Mouse (Mus musculus) kidney, postnatal 0 days (tissue): ENCODE data around the gene Cpb2. TPM values are rescaled to one million over a fixed set of nuclear protein-coding genes. Genes with fewer than 3 reads are reported as not detected.

ENCODE experiments used
- ATAC-seq: fragments of 200-750 bp; cut with Nextera tagmentation; replicated peaks from 2 replicates; pipeline ENCODE4 v1.8.0; 2017; ENCODE audit warnings: low read depth, moderate number of reproducible peaks, moderate TSS enrichment, moderate library complexity; ENCODE audit not compliant: low FRiP score
- DNase-seq: peaks from one replicate; pipeline ENCODE4 v3.0.0-alpha.2; 2016; ENCODE audit warnings: low spot score
- H3K27ac ChIP-seq: fragments of 300-500 bp; sonication (generic); 2 replicates; pipeline ENCODE4 v1.5.1; 2014; ENCODE audit warnings: mild to moderate bottlenecking
- H3K27me3 ChIP-seq: fragments of 300-500 bp; sonication (generic); 2 replicates; pipeline ENCODE4 v1.6.1; 2014; ENCODE audit warnings: low read length, mixed read lengths; ENCODE audit not compliant: insufficient read depth
- H3K36me3 ChIP-seq: fragments of 300-500 bp; sonication (generic); 2 replicates; pipeline ENCODE4 v1.6.1; 2014; ENCODE audit warnings: low read length, mixed read lengths; ENCODE audit not compliant: insufficient read depth
- H3K4me1 ChIP-seq: fragments of 300-500 bp; sonication (generic); replicated peaks from 2 replicates; pipeline ENCODE4 v1.6.1; 2014; ENCODE audit warnings: antibody characterized with exemption, low read length, mixed read lengths; ENCODE audit not compliant: insufficient read depth
- H3K4me2 ChIP-seq: fragments of 300-500 bp; sonication (generic); 2 replicates; pipeline ENCODE4 v1.6.1; 2014; ENCODE audit warnings: mild to moderate bottlenecking, low read length, moderate library complexity, mixed read lengths
- H3K4me3 ChIP-seq: fragments of 300-500 bp; sonication (generic); replicated peaks from 2 replicates; pipeline ENCODE4 v1.5.1; 2014; ENCODE audit warnings: low read depth, low read length
- H3K9ac ChIP-seq: fragments of 300-500 bp; sonication (generic); 2 replicates; pipeline ENCODE4 v1.6.1; 2014; ENCODE audit warnings: low read depth, low read length
- H3K9me3 ChIP-seq: fragments of 300-500 bp; sonication (generic); replicated peaks from 2 replicates; pipeline ENCODE4 v1.6.1; 2016; ENCODE audit warnings: low read length, inconsistent platforms, mixed read lengths
- CTCF ChIP-seq: IDR thresholded peaks from 2 replicates; pipeline ENCODE4 v1.5.1; 2016; ENCODE audit warnings: antibody characterized with exemption, low read depth, mild to moderate bottlenecking, moderate library complexity
- WGBS: fragments of 180-500 bp; shearing (Covaris S2); extraction: QIAGEN DNeasy Blood & Tissue Kit; methylation state at CpG from one replicate; pipeline ENCODE4 v1.1.7; 2014; 5-methylcytosine and 5-hydroxymethylcytosine counted together
- polyA plus RNA-seq: library from polyadenylated mRNA; unstranded; fragments of >200 nt; fragmentation: Nextera tagmentation; extraction: Ambion mirVana; gene quantifications from 2 replicates; pipeline ENCODE4 v1.2.1, GENCODE M21; 2015

Gene Cpb2
- polyA plus RNA-seq, 1 experiment from 2014 or later, result 23.6 TPM

DNA sequence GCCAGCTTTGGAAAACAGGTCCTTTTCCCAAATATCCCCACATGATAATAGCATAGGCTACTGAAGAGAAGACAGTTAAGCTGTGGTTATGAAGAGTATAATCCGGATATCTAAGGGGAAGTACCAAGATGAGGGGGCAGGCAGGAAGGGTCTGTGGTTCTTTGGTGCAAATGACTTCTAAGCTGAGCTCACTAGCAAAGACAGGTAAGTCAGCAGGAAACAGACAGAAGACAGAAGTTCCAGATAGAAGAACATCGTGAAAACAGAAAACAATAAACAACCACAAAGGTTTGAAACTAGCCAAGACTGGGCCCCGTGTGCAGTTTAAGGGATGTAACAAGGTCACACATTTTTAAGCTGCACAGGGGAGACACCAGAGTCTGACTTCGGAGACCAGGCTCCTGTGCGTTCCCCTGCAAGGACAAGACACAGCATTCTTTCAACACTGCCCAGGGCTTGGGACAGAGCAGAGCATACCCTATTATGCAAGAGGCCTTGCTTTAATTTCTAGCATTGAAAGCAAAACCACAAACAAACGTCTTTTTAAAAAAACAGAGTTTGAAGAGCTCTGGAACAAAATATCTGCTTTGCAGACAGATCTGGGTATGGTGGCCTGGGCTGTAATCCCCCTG lies 14.5 kb upstream of the Cpb2 start:
- H3K4me2 ChIP-seq, result no peak overlapping the region
- H3K36me3 ChIP-seq, result no peaks in the 10 kb centered on the region
- no peak overlapping the region for H3K9ac ChIP-seq
- ATAC-seq (no peak), DNase-seq (no peak)
- no peaks in the 10 kb centered on the region for H3K4me1 ChIP-seq
- H3K9me3 ChIP-seq, result no peaks in the 10 kb centered on the region
- TF ChIP-seq CTCF, result no peak
- H3K4me3 ChIP-seq, result no peak overlapping the region
- no peak overlapping the region for H3K27ac ChIP-seq
- WGBS, result 74% methylated on average over 6 of the region's 6 CpGs
- H3K27me3 ChIP-seq, result no peaks in the 10 kb centered on the region

DNA sequence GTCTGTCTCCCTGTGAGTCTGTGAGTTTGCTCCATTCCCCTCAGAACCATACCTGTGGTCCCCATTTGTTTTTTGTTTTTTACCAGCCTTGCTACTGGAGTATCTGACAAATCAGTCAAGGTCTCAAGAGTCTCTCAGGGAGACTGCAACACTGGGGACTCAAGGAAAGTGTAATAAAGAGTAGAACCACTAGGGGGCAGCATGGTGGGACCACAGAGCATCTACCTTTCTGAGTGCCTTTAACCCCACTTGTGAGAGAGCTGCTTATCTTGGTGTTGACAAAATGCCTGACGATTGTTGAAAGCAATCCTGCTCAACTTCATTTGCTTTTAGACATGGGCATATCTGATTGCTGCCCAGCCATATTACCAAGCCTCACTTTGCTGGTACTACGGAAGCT lies 12.3 kb upstream of the Cpb2 start:
- ATAC-seq, result no peak
- Histone ChIP-seq H3K27me3 (no peaks in the 10 kb centered on the region), H3K9me3 (no peaks in the 10 kb centered on the region), H3K4me1 (no peaks in the 10 kb centered on the region), H3K27ac (no peak overlapping the region), H3K4me2 (no peak overlapping the region), H3K9ac (no peak overlapping the region), H3K36me3 (no peaks in the 10 kb centered on the region), H3K4me3 (no peak overlapping the region)
- peak; percentile 33 for DNase-seq
- peak; percentile 69 for TF ChIP-seq CTCF
- 64% methylated on average over 2 of the region's 2 CpGs for WGBS

DNA sequence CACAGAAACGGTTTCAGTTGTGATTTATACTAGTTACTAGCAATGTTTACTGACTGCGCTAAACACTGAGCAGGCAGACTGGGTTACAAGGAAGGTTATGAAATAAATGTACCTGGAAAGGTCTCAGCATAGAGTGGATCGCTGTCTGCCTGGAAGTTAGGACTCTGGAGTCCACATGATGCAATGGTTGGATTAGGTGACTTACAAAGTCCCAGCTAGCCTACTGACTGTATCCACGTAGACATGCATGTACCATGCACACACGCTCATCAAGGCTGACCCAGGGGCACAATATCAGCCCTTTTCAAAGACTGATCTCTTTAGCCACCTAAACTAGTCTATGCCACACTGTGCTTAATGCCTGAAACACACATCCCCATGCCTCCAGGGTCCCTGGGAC lies 9.0 kb upstream of the Cpb2 start:
- DNase-seq, result no peak
- Histone ChIP-seq H3K4me1 (no peaks in the 10 kb centered on the region), H3K27me3 (no peaks in the 10 kb centered on the region), H3K9me3 (no peaks in the 10 kb centered on the region), H3K27ac (no peak overlapping the region), H3K36me3 (no peaks in the 10 kb centered on the region), H3K4me3 (no peak overlapping the region), H3K4me2 (no peak overlapping the region), H3K9ac (no peak overlapping the region)
- WGBS, result 92% methylated on average over 5 of the region's 5 CpGs
- TF ChIP-seq CTCF, result no peak
- no peak for ATAC-seq

DNA sequence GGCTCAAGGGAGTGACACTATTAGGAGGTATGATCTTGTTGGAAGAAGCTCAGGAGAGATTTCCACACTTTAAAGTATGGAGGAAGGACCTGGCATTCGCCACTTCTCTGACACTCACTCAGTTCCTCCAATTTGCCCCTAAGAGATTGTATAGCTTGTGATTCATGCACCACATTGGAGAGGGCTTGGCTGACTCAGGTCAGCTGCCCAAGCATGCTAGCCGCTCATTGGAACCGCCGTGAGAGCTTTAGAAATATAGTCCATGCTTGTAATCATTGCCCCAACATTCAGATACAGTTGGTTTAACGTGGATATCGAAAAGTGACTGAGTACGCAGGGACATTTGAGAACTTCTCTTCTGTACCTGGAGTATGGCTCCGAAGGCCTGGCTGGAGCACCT lies 6.5 kb upstream of the Cpb2 start:
- Histone ChIP-seq H3K9ac (no peak overlapping the region), H3K4me2 (peak overlapping the region; percentile 34), H3K27ac (peak overlapping the region; percentile 16; the same call in 1 of the 2 replicates), H3K9me3 (no peaks in the 10 kb centered on the region), H3K4me3 (no peak overlapping the region), H3K36me3 (no peaks in the 10 kb centered on the region), H3K27me3 (no peaks in the 10 kb centered on the region), H3K4me1 (no peaks in the 10 kb centered on the region)
- DNase-seq, result no peak
- ATAC-seq, result no peak
- no peak for TF ChIP-seq CTCF
- 59% methylated on average over 8 of the region's 8 CpGs for WGBS

DNA sequence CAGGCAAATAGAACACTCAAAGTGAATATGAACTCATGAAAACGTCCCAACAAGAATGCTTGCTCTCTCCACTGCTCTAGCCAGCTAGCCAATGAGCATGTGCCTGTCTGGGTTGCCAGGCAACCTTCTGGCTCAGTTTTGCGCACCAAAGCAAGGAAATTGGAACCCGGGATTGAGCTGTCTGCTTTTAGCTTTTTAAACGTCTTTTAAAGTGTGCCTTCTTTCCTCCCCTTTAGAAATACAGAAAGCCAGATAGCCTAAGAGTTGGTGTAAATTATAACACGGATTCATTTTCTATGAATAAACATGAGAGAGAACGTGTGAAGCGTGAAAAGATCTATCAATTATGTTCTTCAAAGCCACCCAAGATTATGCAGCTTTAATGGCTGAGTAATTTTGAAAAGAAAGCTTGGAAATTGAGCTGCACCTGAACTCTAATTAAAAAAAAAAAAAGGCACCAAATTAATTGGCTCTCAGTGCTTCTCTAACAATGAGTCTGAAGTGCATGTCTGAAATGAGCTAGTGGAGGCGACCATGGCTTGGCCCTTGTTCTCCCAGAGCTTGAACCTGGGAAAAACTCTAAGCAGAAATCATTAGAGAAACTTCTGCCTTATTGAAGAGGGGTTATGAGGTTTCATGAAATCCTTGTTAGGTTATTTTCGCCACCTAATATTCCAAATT lies 6.0 kb upstream of the Cpb2 start:
- Histone ChIP-seq H3K36me3 (no peaks in the 10 kb centered on the region), H3K9ac (no peak overlapping the region), H3K27ac (no peak overlapping the region; the same call in 1 of the 2 replicates), H3K9me3 (no peaks in the 10 kb centered on the region), H3K4me3 (no peak overlapping the region), H3K4me1 (no peaks in the 10 kb centered on the region), H3K27me3 (no peaks in the 10 kb centered on the region), H3K4me2 (peak overlapping the region; percentile 34)
- 0 out of 2 replicates have a peak, but pooled peaks have one; percentile 40 for ATAC-seq
- 37% methylated on average over 9 of the region's 9 CpGs for WGBS
- TF ChIP-seq CTCF, result no peak
- peak; percentile 17 for DNase-seq

DNA sequence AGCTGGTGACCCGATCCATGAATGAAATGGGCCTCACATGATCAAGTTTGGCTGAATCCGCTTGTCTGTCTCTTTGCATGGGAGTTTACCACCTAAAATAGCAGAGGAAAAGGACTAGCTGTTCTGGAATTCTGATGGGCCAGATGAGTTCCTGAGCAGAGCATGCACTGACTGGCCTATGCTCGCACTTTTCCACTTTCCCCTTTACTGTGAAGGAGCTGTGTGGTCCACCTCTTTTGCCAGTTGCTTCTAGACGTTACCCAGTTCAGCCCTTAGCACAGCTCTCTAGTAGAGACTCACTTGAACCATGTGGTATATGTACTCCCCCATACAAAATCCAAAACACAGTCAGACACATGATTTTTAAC lies 5.5 kb upstream of the Cpb2 start:
- ATAC-seq (no peak), DNase-seq (no peak)
- Histone ChIP-seq H3K27ac (no peak overlapping the region; the same call in 1 of the 2 replicates), H3K4me2 (no peak overlapping the region), H3K36me3 (no peaks in the 10 kb centered on the region), H3K9me3 (no peaks in the 10 kb centered on the region), H3K9ac (no peak overlapping the region), H3K27me3 (no peaks in the 10 kb centered on the region), H3K4me1 (no peaks in the 10 kb centered on the region), H3K4me3 (no peak overlapping the region)
- 73% methylated on average over 4 of the region's 4 CpGs for WGBS
- TF ChIP-seq CTCF, result no peak
